Mouse (Mus musculus): Measurements from ENCODE around the gene Agap1. TPM values are rescaled to one million over a fixed set of nuclear protein-coding genes. Genes with fewer than 3 reads are reported as not detected.

The Agap1 gene
- total RNA-seq, 2 experiments from 2014 or later: 83.4 to 86.1 TPM

DNA sequence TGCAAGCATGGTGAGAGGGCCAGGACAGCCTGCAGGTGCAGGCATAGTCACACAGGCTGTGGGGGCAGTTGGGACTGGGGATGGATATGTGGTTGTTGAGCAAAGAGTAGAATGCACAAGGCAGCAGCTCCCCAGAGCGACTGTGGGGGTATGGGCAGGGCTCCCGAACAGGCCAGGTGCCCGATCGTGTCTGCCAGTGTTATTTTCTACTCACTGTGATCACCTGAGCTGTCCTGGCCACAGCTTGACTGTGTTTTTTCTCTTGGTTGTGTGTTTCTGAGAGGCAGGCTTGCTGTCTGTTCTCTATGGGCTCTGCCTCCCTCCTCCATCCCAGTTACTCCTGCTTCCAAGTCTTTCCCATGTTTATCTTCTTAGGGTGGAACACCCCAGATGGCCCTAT, 154.2 kb downstream of the Agap1 start:
- DNase-seq (ENCODE audit: low spot score in 2 of 2): no peak

DNA sequence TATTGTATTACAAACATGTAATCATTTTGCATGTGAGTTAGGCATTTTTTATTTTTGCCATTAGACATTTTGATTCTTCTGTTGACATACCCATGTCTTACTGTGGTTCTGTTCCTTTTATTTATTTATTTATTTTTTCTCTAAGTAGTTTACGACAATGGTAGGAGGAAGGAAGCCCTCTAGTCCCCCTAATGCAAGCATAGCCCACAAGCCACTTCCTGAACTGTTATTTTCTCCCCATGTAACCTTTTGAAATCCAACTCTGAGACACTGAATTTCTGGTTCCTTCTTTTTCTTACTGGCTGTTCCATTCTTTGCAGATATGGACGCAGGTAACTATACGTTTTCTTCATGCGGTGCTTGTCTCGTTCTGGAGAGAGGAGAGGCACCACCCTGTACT, 155.4 kb downstream of the Agap1 start:
- DNase-seq (ENCODE audit: low spot score in 2 of 2): no peak

DNA sequence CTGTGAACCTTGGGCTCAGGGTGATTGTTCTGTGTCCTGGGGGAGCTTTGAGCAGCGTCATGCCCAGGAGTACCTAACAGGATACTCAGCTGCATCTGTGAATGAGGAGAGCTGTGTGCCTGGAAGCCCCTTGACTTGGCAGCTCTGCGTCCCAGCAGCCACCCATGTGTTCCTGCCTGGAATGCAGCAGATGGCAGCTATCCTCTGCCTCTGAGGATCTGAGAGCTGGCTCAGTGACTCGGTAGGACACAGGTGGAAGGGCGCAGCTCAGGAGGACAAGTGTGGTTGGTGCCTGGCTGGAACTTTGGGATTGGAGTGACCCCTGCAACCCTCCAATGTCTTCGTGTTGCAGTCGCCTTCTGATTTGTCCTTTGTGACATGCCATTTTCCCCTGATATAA, 156.9 kb downstream of the Agap1 start:
- no peak for DNase-seq (ENCODE audit: low spot score in 2 of 2)

DNA sequence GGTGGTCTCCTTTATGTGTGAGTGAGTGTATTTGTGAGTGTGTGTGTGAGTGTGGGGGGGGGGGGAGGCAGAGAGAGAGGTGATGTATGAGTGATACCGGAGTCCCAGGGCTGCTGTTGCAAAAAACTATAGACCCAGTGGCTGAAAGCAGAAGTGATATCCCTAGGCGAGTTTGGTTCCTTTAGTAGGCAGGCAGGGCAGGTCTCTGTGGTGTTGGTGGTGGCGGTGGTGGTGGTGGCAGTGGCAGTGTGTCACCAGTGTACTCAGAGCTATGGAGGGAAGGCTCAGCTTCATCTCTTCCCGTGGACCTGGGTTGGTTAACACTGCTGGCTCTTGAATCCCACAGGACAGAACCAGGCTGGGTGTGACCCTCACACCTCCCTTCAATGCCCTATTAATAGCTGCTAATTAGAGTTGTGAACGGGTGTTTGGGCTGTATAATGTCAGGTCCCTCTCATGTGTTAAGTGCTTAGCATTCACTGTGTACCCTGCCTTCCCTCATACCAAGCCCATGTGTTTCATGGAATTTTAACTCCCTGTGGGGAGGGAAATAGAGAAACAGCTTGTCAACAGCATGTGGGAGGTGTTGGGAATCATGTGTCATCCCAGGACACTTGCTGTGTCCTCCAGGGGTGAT, 158.7 kb downstream of the Agap1 start:
- DNase-seq (ENCODE audit: low spot score in 2 of 2): no peak

DNA sequence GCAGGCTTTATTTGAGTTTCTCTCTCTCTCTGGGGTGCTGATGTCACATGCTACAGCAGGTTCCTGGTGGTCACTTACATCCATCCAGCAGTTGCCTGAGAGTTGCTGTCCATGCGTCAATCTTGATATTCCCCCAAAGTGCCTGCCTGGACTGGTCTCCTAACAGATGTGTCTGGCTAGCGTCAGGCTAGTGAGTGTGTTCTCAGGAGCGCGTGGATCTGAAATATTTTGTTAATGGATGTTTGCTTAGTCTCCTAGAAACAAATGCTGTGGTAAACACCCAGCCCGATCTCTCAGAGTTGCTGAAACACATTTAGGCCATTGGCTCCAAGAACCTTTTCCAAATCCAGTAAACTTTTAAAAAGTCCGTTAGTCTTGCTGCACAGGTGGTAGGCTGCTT, 161.9 kb downstream of the Agap1 start:
- no peak for DNase-seq (ENCODE audit: low spot score in 2 of 2)

DNA sequence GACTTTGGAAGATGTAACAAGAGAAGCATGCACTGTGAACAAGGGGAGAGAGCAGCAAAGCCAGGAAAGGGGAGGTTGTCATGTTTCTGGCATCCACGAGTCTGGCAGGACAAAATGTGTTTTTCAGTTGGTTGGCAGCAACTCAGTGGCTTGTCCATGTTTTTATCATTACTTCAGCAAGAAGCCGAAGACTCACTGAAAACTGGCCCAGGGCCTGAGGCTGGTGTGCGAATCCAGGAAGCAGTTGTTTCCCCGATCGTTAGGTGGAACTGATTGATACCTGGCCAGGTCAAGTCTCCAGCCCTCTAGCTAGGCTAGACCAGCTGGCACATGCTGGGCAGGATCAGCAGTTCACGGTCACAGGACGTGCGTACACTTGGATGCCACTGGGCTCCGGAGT, 162.7 kb downstream of the Agap1 start:
- DNase-seq (ENCODE audit: low spot score in 2 of 2): peak in 1 of 2 experiments; percentile 68

DNA sequence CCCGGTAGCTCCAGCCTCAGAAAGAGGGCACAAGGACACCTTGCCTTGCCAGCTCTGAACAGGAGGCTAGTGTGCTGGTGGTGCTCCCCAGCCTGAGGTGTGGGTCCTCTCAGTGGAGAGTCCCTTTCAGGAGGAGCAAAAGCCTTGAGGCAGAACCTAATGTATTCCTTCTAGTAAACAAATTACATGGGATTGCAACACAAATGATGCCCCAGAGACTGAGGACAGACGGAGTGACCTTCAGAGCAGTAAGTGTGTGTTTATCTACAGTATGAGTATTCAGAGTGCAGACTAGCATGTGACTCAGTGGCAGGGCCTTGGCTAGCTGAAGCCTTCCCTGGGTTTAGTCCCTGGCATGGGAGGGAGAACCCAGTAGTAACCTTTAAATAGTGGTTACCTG, 165.4 kb downstream of the Agap1 start:
- no peak for DNase-seq (ENCODE audit: low spot score in 2 of 2)

DNA sequence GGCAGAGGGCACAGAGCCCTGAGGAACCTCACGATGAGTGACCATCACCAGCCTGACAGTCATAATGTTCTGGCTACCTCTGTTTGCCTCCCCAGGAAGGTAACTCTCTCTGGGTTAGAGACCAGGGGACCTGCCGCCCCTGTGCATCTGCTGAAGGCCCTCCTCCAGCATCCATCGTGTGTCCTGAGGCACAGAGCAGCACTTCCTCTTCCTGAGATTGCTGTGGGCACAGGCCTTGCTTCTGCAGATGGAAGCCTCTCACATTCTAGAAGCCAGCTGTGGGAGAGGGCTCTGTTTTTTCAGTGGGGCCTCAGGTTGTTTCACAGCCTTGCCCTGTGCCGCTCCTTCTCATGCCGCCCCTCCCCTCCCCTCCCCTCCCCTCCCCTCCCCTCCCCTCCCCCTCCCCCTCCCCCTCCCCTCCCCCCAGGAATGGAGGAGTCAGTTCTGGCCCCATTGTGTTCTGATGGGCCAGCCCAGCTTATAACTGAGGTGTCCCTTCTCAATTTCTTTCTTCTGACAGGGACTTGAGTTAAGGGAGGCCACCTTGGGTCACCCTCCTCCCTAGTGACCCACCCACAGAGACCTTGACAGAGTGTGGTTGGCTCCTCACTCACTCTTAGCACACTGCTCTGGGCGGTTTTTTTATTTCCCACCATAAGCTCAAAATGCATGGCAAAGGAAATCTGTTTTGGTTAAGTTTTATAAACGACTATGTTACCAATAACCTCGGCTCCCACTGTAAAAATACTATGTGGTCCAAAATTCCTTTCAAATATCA, 166.6 kb downstream of the Agap1 start:
- DNase-seq (ENCODE audit: low spot score in 2 of 2): no peak

DNA sequence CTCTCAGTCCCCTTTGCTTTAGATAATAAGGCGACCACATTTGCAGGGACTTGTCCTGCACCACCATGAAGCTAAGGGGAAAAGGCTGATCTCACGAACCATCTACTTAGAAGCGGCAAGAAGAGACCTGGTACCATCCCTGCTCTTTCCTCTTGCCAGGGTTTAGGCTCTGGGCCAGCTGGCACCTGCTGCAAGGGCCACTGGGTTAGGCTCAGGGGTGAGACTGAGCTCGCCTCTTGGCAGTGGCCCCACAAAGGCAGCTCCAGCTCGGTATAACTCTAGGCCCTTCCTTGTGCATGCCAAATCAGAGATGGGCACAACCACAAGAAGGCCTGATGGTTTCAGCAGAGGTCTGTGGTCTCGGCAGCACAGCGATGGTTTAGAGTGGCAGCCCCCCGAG, 167.3 kb downstream of the Agap1 start:
- peak; percentile 38 to 66 for DNase-seq (ENCODE audit: low spot score in 2 of 2)

DNA sequence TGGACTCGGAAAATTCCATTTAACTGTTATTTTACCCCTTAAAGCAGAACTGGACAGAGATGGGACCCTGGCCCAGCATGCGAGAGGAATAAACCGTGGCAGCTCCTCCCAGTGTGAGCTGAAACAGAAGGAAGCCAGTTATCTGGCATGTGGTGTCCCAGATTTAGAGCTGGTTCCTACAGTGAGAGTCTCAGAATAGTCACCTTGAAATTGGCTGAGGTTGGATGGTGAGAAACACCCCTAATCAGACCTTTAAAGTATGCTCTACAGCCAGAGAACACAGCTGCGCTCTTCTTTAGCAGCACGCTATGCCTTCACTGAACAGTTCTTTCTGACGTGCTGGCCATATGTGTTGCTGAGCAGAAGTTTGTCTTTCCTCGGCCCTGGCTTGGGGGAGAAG, 168.2 kb downstream of the Agap1 start:
- no peak for DNase-seq (ENCODE audit: low spot score in 2 of 2)

DNA sequence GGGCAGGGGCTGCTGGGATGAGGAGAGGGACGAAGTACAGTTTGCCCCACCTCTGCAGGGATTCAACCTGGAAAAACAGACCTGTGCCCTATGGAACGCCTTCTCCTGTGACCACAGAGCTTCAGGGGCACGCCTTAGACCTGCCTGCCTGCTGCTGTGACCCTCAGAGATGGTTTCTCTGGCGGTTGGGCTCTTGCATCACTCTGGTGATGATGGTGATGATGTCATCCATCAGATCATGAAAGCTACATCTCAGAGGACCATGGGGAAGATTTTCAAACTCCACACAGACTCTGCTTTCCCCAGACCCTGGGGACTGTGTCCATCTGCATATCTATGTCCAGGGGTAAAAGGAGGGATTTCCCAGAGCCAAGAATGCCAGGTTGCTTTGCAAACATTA, 170.7 kb downstream of the Agap1 start:
- DNase-seq (ENCODE audit: low spot score in 2 of 2): no peak

DNA sequence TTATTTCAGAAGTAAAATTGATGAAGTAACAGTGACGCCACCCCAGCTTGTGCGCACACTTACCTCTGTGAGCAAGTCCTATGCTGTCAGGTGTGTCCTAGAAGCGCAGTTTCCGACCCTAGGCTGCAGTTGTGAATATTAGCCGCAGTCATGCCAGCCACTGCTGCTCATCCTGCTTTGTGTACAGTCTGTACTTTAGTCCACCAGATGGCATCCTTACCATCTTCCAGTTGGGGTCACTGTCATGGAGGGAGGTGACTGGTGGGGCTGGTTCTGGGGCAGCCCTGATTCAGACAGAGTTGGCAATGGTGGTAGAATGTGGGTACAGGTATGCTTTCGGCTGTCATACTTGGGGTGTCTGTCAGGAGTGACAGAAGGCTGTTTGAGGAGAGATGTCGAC, 171.4 kb downstream of the Agap1 start:
- no peak for DNase-seq (ENCODE audit: low spot score in 2 of 2)

DNA sequence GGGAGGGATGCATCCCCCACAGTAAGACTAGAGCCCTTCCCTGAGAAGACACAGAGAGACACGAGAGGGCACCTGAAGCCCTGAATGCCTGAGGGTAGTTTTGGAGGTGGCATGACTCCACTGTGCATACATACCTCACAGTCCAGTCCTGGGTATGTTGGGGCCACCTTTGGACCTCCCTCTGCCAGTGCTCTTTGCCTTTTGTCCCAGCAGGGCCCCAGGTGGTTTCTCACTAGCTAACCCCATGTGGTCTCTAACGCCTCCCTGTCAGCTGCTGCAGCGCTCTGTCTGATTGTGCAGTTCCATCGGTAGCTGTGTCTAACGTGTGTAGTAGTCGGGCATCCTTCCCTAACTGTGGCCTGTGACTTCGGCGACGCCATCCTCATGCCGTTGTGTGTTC, 172.3 kb downstream of the Agap1 start:
- DNase-seq (ENCODE audit: low spot score in 2 of 2): no peak

DNA sequence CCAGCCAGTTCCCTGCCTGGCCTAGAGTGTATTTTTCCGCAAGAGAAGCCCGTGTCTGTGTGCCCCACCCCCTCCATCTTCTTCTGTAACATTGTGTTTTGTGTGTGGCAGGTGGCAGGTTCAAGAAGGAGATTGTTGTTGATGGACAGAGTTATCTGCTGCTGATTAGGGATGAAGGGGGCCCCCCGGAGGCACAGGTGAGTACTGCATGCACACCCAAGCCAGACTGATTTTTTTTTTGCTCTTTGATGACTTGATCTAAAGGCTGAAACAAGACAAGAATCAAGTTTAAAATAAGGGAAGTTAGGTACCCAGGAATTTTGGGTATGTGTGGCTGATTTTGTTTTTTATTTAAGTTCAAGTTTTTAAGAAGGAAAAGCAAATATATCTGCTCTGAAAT, 173.0 kb downstream of the Agap1 start:
- DNase-seq (ENCODE audit: low spot score in 2 of 2): no peak

DNA sequence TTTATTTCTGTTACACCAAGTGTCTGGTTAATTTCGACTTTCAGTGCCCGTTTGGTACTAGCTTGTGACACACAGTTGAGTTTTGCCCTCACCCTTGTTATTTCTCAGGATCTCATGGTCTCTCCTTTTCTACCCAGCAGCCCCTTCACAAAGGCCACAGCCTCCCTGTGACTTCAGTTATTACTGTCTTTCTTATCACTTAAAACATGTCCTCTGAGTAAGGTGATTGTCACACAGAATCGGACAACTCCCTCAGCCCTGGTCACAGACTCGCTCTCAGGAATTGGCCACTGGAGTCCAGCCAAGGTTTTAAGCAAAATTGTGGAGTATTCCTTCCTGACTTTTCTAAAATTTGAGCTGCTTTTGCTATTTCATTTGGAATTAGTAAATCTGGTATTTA, 176.2 kb downstream of the Agap1 start:
- no peak for DNase-seq (ENCODE audit: low spot score in 2 of 2)

DNA sequence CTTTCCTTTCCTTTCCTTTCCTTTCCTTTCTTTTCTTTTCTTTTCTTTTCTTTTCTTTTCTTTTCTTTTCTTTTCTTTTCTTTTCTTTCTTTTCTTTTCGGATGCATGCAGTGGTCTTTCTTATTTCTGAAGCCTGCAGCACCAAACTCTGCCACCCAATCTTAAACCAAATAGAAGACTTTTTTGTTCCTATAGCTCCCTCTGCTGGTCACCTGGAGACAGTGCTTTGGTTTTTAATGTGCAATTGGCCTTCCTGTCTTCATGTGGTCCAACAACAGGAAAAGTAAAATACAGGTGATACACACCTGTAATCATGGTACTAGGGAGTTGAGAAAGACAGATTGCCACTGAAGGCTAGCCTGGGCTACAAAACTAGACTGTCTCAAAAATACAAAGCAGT, 177.1 kb downstream of the Agap1 start:
- DNase-seq (ENCODE audit: low spot score in 2 of 2): no peak

DNA sequence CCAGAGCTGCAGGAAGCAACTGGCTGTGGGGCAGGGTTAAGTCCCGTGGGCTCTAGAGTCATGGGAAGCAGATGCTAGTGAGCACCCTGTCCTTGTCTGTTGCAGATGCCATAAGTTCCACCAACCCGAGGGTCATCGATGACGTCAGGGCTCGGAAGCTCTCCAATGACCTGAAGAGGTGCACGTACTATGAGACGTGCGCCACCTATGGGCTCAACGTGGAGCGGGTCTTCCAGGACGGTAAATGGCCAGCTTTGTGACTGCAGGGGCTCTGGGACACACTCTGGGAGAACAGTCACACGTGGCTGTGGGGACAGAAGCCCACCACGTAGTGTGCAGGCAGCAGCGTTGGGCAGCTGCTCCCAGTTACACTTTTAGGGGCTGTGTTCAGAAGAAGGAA, 179.4 kb downstream of the Agap1 start:
- no peak for DNase-seq (ENCODE audit: low spot score in 2 of 2)

DNA sequence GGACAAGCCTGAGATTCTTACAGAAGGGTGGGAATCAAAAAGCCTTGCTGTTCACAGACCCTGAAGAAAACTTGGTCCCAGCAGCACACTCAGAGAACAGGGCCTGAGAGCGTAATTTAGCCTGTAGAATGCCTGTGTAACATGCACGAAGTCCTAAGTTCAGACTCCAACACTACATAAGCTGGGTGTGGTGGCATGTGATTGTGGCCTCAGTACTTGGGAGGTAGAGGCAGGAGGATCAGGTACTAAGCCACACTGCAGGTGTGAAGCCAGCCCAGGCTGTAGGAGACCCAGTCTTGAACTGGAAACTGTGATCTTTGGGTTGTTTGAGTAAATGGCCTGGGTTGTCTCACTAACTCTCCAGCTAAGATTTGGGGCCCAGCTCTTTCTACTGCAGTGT, 180.5 kb downstream of the Agap1 start:
- no peak for DNase-seq (ENCODE audit: low spot score in 2 of 2)

DNA sequence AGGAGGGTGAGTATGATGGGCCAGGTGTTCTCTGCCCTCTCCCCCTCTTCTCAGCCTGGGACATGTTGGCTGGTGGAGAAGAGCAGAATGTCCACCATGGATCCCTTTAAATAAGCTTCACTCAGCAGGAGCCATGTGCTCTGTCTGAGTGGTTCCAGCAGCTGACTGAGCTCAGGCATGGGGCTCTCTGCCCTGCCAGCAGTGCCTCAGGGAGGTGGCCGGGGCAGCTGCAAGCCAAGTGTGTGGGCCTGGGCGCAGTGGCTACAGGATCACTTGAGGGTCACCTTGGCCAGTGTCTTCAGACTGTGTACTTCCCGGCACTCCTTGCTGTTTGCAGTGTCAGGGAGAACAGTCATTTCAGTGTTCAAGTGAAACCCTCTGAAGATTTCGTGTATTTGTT, 183.1 kb downstream of the Agap1 start:
- DNase-seq (ENCODE audit: low spot score in 2 of 2): no peak

DNA sequence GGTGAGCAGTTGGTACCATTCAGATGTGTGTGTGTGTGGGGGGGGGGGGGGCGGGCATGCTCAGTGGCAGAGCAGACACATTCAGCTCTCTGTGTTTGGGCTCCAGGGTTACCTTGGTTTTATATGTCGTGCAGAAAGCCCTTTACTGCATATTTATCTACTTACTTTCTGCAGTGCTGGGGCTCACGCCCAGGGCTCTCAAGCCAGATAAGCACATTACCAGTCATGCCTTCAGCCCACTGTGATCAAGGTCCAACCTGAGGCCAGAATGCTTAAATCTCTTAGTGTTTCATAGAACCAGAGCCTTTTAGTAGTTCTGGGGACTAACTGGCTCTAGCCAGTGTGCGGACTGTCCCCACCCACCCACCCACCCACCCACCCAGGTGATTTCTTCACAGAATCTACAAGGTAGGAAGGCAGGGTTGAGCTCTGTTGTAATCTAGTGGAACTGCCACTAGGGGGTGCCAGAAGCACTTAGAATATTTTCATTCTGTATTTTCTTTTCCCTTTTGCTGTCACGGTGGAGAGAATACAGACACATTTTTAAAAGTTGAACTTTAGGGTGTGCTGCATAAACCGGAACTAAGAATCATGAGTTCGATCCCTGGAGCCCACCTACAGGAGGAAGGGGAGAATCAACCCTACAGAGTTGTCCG, 189.0 kb downstream of the Agap1 start:
- DNase-seq (ENCODE audit: low spot score in 2 of 2): no peak

DNA sequence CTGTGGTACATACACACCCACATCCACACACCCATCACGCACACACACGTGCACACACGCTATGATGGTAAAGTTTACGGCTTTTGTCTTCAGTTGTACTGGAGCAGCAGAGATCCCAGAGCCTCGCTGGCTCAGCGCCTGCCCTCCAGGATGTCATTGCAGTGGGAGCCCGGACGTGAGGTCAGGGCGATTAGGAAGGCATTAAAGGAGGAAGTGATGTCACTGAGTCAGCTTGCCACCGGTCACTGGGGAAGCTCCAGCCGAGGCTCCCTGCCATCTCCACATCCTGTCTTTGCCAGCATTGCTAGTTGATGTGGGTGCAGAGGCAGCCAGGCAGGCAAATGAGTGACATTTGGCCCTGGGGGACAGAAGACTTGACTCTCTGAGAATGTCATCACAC, 189.5 kb downstream of the Agap1 start:
- DNase-seq (ENCODE audit: low spot score in 2 of 2): peak in 1 of 2 experiments; percentile 29

DNA sequence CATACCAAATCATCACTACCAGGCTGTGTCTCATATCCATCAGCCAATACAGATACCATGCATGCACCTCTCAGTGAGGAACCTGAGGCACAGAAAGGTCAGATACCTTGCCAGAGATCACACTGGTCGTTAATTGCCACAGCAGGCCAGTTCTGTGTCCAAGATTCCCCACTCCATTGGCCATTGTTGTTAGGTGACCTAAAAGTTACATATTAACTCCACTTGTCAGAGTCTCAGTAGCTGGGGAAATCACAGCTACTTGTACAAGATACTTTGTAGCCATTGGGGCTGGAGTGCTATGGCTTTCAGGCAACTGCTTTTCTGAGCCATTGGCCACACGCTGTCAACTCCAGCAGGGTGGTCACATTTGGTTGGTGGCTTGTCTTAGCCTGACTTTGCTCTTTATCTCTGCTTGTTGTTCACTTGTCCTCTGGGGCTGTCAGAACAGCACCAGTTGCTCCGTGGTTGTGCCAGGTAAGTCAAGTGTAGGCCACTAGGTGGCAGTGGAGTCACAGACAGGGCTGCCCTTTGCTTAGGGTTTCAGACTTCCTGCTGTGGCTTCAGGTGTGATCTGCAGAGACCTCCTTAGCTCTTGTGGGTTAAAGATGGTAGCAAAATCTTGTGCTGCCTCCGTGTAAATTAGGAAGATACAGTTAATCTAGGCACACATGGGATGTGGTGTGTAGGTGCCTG, 191.9 kb downstream of the Agap1 start:
- DNase-seq (ENCODE audit: low spot score in 2 of 2): peak; percentile 47 to 58

Measured in gastrocnemius, postnatal 4 days (tissue).